Mouse (Mus musculus): Measurements from ENCODE around the gene Nmb.

The Nmb gene

GRCm38 (mm10) chr7:80897721-80898120 is 7.2 kb downstream of the Nmb start:
- no peak for DNase-seq (ENCODE audit: low spot score)

DNA sequence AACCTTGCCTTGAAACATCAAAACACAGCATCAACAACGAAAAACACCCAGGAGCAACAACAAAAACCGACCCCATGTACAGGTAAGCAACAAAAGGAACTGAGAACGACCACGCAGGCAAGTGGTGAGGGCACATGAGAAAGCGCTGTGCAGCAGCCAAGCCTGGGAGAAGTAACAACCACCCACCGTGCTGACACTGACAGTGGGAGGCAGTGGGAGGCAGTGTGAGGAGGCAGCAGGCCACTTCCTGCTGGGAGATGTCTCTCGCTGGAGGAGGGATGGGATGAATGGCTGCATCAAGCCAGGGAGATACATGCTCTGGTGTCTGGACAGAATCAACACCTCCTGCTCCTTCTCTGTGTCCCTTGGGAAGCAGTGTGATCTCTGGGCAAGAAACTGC is 7.7 kb downstream of the Nmb start:
- DNase-seq (ENCODE audit: low spot score), result no peak

- no peak for DNase-seq (ENCODE audit: low spot score)
Measured at GRCm38 (mm10) chr7:80894815-80895519, 9.9 kb downstream of the Nmb start.

DNA sequence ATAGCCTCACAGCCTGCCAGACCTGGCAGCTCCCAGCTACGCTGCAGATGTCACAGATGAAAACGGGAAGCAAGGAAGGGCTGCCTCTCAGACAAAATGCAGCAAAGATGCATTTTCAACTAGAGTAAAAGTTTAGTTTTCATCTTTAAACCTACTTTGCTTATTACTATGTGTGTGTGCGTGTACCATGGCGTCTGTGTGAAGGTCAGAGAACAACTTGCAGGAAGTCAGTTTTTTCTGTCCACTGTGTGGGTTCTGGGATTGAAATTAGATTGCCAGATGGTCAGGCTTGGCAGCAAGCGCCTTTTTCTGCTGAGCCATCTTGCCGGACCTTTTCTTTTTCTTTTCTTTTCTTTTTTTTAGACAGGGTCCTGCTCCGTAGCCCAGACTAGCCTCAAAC is 10.7 kb downstream of the Nmb start:
- DNase-seq (ENCODE audit: low spot score), result no peak

DNA sequence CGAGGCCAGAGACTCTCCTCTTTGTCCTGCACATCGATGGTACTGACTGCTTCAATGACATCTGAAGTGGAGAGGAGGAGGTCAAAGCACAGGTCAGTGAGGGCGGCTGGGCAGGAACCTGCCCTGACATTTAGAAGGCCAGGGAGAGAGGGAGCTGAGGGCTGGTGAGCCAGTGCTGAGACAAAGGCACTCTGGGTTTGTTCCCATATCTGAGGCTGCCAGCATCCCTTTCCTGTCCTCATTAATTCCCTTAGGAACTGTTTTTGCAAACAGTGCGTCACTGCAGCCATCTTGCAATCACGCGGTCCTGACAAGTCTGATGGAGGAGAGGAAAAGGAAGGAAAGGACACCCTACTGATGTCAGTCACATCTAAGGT is 11.1 kb downstream of the Nmb start:
- DNase-seq (ENCODE audit: low spot score), result no peak

DNA sequence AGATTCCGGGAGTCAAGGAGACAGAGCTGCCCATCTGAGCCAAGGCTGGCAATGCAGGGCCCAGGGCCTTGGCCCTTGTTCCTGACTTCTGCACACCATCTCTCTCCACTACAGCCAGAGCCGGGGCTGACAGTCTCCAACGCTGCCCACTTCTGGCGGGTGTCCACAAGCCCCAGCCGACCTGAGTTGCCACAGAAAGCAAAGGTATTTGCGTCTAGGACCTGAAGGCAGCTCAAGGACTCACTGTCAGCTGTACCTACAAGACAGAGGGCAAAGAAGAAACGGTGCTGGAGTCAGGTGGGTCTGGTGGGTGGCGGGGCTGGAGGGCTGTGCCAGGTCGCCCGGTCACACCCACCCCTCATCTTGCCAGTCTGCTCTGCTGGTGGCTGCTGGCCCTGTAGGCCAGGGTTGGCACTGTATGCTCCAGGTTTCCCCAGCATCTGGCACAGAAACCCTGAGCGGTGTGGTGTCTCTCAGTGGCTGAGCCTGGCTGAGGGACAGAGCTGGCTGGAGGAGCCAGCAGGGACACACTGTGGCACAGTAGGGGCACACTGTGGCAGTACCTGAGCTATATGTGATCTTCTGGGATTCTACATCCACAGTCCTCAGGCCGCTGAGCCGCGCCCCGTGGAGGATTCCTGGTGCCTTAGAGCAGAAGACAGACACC is 11.7 kb downstream of the Nmb start:
- no peak for DNase-seq (ENCODE audit: low spot score)

GRCm38 (mm10) chr7:80889841-80890241 is 15.0 kb downstream of the Nmb start:
- DNase-seq (ENCODE audit: low spot score), result no peak

- peak; percentile 31 for DNase-seq (ENCODE audit: low spot score)
Measured at GRCm38 (mm10) chr7:80889021-80889511, 15.8 kb downstream of the Nmb start.

DNA sequence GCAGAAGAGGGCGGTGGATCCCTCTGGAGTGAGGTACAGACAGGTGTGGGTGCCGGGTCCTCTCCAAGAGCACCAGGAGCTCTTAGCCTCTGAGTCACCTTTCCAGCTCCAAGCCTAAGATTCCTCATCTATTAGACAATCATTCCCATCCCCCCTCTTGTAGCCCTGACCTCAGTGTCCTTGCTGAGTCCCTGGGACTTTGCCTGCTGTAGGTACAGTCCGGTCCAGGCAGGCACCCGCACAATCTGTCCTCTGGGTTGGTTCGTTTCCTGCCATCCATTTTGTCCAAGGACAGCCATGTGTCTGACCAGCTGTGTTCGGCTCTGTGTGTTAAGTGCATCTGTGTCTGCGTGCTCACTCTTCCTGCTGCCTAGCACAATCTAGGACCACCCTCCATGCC is 16.3 kb downstream of the Nmb start:
- DNase-seq (ENCODE audit: low spot score), result no peak

- DNase-seq (ENCODE audit: low spot score), result no peak
Measured at GRCm38 (mm10) chr7:80885666-80886065, 19.2 kb downstream of the Nmb start.

DNA sequence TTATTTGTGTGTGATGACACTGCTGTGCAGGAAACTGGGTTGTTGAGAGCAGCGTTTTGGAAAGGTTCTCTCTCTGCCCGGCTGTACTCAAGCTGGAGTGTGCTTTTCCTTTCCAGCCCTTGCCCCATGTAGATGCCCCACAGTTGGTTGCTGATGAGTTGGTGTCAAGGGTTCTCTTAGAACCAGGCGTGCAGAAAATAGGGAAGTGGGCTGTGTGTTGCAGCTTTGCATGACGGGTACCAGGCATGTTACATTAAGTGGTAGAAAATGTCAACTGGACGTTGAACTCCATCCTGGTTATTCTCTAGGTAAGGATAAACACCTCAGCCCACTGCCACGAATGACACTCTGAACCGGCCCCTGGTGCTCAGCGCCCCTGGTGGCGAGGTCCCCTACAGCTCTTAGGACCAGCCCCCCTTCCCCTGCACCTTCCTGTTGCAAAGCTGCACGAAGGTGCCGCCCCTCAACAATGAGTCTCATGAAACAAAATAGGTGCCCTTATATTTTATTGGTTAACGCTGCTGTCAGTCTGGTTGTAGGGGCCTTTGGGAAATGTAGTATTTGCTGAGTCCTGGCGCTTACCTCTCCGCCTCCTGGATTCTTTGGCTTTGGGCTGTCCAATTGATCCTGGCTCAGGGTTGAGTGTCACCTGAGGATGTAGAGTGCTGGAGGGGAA is 21.9 kb downstream of the Nmb start:
- peak; percentile 53 for DNase-seq (ENCODE audit: low spot score)

DNA sequence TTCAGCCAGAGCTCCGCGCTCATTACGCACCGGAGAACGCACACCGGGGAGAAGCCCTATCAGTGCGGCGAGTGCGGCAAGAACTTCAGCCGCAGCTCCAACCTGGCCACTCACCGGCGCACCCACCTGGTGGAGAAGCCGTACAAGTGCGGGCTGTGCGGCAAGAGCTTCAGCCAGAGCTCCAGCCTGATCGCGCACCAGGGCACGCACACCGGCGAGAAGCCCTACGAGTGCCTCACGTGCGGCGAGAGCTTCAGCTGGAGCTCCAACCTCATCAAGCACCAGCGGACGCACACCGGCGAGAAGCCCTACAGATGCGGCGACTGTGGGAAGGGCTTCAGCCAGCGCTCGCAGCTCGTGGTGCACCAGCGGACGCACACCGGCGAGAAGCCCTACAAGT is 29.1 kb downstream of the Nmb start:
- DNase-seq (ENCODE audit: low spot score), result no peak

DNA sequence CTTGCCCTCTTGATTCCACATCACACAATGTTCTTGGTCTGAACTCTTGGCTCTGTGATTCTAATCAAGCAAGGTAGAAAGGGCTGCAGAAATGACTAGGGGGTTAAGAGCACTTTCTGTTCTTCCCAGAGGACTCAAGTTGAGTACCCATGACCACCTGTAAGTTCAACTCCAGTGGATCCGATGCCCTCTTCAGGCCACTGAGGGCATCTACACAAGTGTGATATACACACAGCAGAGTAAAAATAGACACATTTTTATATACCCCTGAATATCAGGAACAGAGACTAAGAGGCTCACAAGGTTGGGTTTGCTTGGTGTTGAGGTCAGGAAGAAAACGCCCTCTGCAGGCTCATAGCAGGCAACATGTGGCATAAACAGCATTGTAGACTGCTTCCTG is 31.2 kb downstream of the Nmb start:
- DNase-seq (ENCODE audit: low spot score), result no peak

DNA sequence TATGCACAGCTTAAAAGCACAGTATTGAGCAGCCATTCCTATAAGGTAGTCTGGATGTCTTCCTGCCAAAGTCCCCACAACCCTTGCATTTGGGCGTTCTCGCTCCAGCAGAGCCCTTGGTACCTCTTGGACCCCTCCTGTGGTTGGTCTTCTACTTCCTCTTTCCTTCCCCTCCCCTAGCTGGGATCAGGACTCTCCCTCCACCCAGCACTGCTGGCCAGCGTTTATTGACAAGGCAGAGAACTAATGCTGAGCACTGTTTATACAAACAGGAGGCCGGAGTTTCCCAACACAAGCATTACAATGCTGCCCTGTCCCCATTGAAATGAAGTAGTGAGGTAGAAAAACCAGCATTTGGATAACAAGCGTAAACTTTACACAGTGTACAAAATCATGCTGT is 31.8 kb downstream of the Nmb start:
- no peak for DNase-seq (ENCODE audit: low spot score)

DNA sequence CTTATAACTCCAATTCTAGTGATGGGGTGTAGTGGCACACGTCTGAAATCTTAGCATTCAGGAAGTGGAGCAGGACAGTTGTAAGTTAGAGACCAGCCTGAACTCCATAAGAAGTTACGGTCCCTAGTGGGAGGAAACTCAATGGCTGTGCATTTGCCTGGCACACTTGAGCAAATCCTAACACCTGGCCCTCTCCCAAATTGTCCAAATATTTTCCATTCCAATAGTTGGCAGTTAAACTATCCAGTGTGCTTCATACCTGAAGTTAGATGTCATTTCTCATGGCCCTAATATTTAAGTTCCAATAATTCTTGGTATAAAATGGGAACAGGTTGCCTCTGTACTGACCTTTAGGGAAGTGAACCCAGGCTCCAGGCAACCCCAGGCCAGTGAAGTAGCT is 36.2 kb downstream of the Nmb start:
- no peak for DNase-seq (ENCODE audit: low spot score)

GRCm38 (mm10) chr7:80866514-80867147 is 38.2 kb downstream of the Nmb start:
- no peak for DNase-seq (ENCODE audit: low spot score)

DNA sequence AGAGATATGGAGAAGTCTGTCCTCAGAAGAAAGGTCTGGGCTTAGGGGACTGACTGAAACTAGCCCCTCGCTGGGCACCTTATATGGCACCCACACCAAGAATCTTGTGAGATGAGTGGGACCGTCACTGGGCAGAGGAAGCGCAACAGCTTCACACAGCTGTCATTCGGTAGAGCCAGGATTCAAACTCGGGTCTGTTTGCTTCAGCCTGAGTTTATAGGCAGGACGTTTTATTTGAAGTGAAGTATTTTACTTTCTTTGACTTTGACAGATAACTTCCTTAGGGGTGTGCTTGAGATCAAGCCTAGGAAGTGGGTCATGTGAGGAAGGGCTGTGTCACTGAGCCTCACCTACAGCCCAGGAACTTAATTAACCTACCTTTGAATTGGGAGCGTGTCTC is 39.4 kb downstream of the Nmb start:
- no peak for DNase-seq (ENCODE audit: low spot score)

GRCm38 (mm10) chr7:80864831-80865230 is 40.0 kb downstream of the Nmb start:
- no peak for DNase-seq (ENCODE audit: low spot score)

GRCm38 (mm10) chr7:80864151-80864550 is 40.7 kb downstream of the Nmb start:
- no peak for DNase-seq (ENCODE audit: low spot score)

DNA sequence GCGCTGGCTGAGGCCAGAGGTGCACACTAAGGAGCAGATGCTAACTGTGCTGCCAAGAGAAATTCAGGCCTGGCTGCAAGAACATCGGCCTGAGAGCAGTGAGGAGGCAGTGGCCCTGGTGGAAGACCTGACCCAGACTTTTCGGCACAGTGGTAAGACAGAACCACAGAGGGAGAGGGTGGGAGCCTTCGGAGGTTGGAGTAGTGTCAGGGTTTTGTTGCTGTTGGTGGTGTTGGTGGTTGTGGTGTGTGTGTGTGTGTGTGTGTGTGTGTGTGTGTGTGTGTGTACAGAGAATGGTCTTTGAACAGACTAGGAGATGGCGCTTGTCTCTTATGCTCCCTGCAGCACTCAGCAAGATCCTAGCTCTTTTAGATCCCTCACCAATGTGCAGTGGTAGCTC is 41.4 kb downstream of the Nmb start:
- no peak for DNase-seq (ENCODE audit: low spot score)

DNA sequence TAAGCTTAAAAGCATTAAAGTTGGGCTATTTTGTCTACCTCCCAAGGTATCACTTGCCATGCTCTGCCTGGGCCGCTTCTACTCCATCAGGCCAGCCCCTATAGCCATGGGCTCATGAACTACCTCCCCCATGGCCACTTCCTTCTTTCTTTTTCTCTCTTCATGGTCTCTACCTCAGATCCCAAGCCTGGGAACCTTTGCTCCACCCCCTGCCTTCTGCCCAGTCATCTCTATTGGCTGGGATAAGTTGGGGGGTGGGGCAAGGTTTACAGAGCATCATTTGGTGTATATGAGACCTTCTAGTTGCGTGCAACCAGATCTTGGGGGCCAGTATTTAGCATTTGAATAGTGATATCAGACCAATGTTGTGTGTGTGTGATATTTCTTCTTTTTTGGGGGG is 42.4 kb downstream of the Nmb start:
- no peak for DNase-seq (ENCODE audit: low spot score)

- DNase-seq (ENCODE audit: low spot score), result peak; percentile 89
Measured at GRCm38 (mm10) chr7:80860729-80861274, 44.1 kb downstream of the Nmb start, which contains the start of gene Zscan2. TSS of gene Zscan2 (plus strand) at chr7:80860920.
